Comparison of ENCODE assay signal across 8 mouse cellular contexts in the genomic region with DNA sequence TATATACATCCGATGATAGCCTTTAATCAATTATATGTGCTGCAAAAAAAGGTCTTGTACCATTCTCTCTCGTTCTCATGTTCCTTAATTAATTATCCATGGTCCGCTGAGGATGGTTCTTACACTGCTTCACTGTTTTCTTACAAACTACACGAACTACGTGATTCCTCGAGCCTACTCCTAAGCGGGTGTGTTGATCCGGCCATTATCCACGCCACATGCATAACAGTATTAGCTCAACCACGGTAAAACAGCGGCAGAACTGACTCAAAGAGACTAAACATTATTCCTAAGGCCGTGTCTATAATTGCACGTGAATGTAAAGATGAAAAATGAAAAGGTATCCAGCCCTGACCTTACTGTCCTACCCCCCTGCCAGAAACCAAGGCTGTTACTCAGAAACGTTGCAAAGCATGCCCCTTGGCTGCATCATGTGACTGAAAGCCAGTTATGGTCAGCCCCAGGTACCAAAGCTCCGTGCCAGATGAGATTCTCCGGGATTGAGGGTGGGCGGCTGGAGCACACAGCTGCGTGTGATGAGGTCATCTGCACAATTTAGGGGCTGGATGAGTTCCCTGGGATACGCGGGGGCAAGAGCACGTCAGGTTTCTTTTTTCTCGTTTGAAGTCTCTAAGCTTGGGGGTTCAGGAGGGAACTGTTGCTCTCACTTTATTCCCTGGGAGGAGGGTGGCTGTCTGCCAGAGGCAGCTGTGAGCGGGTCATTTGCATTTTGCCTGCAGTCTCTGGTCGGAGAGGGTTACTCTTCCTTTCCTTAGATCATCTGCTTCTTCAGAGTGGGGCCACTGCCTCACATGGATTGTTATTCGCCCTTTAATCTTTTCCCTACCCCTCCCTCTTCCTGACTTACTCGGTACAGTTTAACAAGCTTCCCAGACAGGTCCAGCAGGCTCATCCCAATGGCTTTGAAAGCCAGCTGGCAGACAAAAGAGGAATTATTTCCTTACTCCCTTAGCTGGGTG.
DNase-seq lines count a peak whose midpoint lies in the region; ATAC-seq and TF ChIP-seq lines count a peak whose summit lies in the region.

No protein-coding gene starts in this region.

- no peaks in the 10 kb centered on the region for H3K36me3 ChIP-seq in E14TG2a.4 (ENCODE audit: insufficient read depth, low read length)
- no peaks in the 10 kb centered on the region for H3K36me3 ChIP-seq in forebrain, embryonic 12.5 days (replicated peaks)
- H3K36me3 ChIP-seq in intestine, embryonic 15.5 days, result no peaks in the 10 kb centered on the region
- H3K36me3 ChIP-seq in neural tube, embryonic 15.5 days, result no peaks in the 10 kb centered on the region

- H3K9ac ChIP-seq in forebrain, embryonic 12.5 days, result peak overlapping the region; percentile 13; the same call in 1 of the 2 replicates
- H3K9ac ChIP-seq in intestine, embryonic 15.5 days, result no peak overlapping the region
- peak overlapping the region; percentile 42 for H3K9ac ChIP-seq in neural tube, embryonic 15.5 days (replicated peaks)

- H3K4me3 ChIP-seq in E14TG2a.4 (replicated peaks; ENCODE audit: low read length), result 0 out of 2 replicates have a peak overlapping the region, but pooled peaks have one; percentile 29
- peak overlapping the region; percentile 21 for H3K4me3 ChIP-seq in forebrain, embryonic 12.5 days (replicated peaks)
- H3K4me3 ChIP-seq in intestine, embryonic 15.5 days (replicated peaks), result peak overlapping the region; percentile 32
- H3K4me3 ChIP-seq in neural tube, embryonic 15.5 days (replicated peaks), result peak overlapping the region; percentile 31

- DNase-seq in adrenal gland, postnatal 10 days, result peak; percentile 33
- no peak for DNase-seq in adrenal gland, adult 8-10 months
- DNase-seq in liver, result peak; percentile 8
- no peak for DNase-seq in thymus, postnatal 4 days

- no peak for TF ChIP-seq CTCF in E14TG2a.4 (conservative IDR thresholded peaks at IDR 0.05; ENCODE audit: low read length)

- H3K27ac ChIP-seq in forebrain, embryonic 12.5 days, result peak overlapping the region; percentile 77
- H3K27ac ChIP-seq in intestine, embryonic 15.5 days, result no peak overlapping the region
- peak overlapping the region; percentile 45 for H3K27ac ChIP-seq in neural tube, embryonic 15.5 days (replicated peaks)

- 5% methylated on average over 26 of the region's 26 CpGs for WGBS in forebrain, embryonic 12.5 days
- 16% methylated on average over 26 of the region's 26 CpGs for WGBS in intestine, embryonic 15.5 days
- WGBS in neural tube, embryonic 15.5 days, result 3% methylated on average over 26 of the region's 26 CpGs

- H3K4me1 ChIP-seq in E14TG2a.4 (replicated peaks; ENCODE audit: low read depth, low read length), result peaks cover 10% of the 10 kb centered on the region
- H3K4me1 ChIP-seq in forebrain, embryonic 12.5 days, result peaks cover 43% of the 10 kb centered on the region
- H3K4me1 ChIP-seq in intestine, embryonic 15.5 days (replicated peaks), result peaks cover 6% of the 10 kb centered on the region
- H3K4me1 ChIP-seq in neural tube, embryonic 15.5 days, result peaks cover 18% of the 10 kb centered on the region

- peak overlapping the region; percentile 51 for H3K4me2 ChIP-seq in forebrain, embryonic 12.5 days
- peak overlapping the region; percentile 80 for H3K4me2 ChIP-seq in intestine, embryonic 15.5 days (replicated peaks)
- H3K4me2 ChIP-seq in neural tube, embryonic 15.5 days, result peak overlapping the region; percentile 67

- H3K9me3 ChIP-seq in E14TG2a.4 (ENCODE audit: low read length), result peaks cover 8% of the 10 kb centered on the region; the same call in 1 of the 2 replicates
- H3K9me3 ChIP-seq in forebrain, embryonic 12.5 days, result peaks cover 3% of the 10 kb centered on the region; the same call in 1 of the 2 replicates
- no peaks in the 10 kb centered on the region for H3K9me3 ChIP-seq in intestine, embryonic 15.5 days
- no peaks in the 10 kb centered on the region for H3K9me3 ChIP-seq in neural tube, embryonic 15.5 days (replicated peaks)

- H3K27me3 ChIP-seq in E14TG2a.4 (ENCODE audit: insufficient read depth, low read length), result peaks cover 31% of the 10 kb centered on the region
- H3K27me3 ChIP-seq in forebrain, embryonic 12.5 days, result peaks cover 5% of the 10 kb centered on the region; the same call in 1 of the 2 replicates
- no peaks in the 10 kb centered on the region for H3K27me3 ChIP-seq in intestine, embryonic 15.5 days (replicated peaks)
- no peaks in the 10 kb centered on the region for H3K27me3 ChIP-seq in neural tube, embryonic 15.5 days (replicated peaks)

- ATAC-seq in forebrain, embryonic 12.5 days (ENCODE audit: low FRiP score), result peak; percentile 86
- peak; percentile 94 for ATAC-seq in intestine, embryonic 15.5 days
- peak; percentile 69 for ATAC-seq in neural tube, embryonic 15.5 days (ENCODE audit: low FRiP score)

Comparison
In these comparisons a context has a peak if more than half of its experiments do, and no peak if none do; other contexts are left out.
1. DNase-seq: peak in adrenal gland, postnatal 10 days (single experiment) and liver (single experiment); none in adrenal gland, adult 8-10 months (single experiment) and thymus, postnatal 4 days (single experiment).
2. Peak in every context shown above with its lines, with median percentiles within 50 percentile points of each other: H3K4me3 ChIP-seq, ATAC-seq and H3K4me2 ChIP-seq.